Mouse (Mus musculus) olfactory bulb, adult 2 months (tissue): ENCODE results near the gene Gtf3c1. TPM values are rescaled to one million over a fixed set of nuclear protein-coding genes. Genes with fewer than 3 reads are reported as not detected.
"Not testable (repeated sequence)": the region's sequence is repeated elsewhere in the genome, so short reads cannot be mapped to it uniquely, and the experiment has no call there.

Experiments used
- H3K27ac ChIP-seq: fragments of 200-500 bp; 2 replicates; pipeline ENCODE4 v1.5.1; 2012; ENCODE audit warnings: low read depth, low read length; ENCODE audit not compliant: insufficient read depth
- H3K4me1 ChIP-seq: fragments of 200-500 bp; 2 replicates; pipeline ENCODE4 v1.6.1; 2012; ENCODE audit warnings: low read length; ENCODE audit not compliant: control insufficient read depth, insufficient read depth
- H3K4me3 ChIP-seq: fragments of 200-500 bp; 2 replicates; pipeline ENCODE4 v1.5.1; 2012; ENCODE audit warnings: mild to moderate bottlenecking, low read depth, low read length, moderate library complexity; ENCODE audit not compliant: insufficient read depth
- CTCF ChIP-seq: fragments of 200-500 bp; IDR thresholded peaks from 2 replicates; pipeline ENCODE4 v1.5.1; 2012; ENCODE audit warnings: low read depth, mild to moderate bottlenecking, low read length, moderate library complexity; ENCODE audit not compliant: insufficient read depth
- POLR2A ChIP-seq: fragments of 200-500 bp; IDR thresholded peaks from 2 replicates; pipeline ENCODE4 v1.6.1; 2012; ENCODE audit warnings: mild to moderate bottlenecking, low read depth, low read length, moderate library complexity; ENCODE audit not compliant: insufficient read depth
- WGBS: fragments of 180-500 bp; shearing (Covaris S2); methylation state at CpG from one replicate; pipeline ENCODE4 v1.1.7; 2018; 5-methylcytosine and 5-hydroxymethylcytosine counted together
- polyA plus RNA-seq: library from polyadenylated mRNA; stranded (reverse); fragments of >200 nt; gene quantifications from 2 replicates; pipeline ENCODE4 v1.2.4, GENCODE M21; 2012; ENCODE audit warnings: low replicate concordance; ENCODE audit not compliant: missing spikeins, insufficient read depth, insufficient read length

Gene Gtf3c1
- polyA plus RNA-seq, 1 experiment, result not detected

DNA sequence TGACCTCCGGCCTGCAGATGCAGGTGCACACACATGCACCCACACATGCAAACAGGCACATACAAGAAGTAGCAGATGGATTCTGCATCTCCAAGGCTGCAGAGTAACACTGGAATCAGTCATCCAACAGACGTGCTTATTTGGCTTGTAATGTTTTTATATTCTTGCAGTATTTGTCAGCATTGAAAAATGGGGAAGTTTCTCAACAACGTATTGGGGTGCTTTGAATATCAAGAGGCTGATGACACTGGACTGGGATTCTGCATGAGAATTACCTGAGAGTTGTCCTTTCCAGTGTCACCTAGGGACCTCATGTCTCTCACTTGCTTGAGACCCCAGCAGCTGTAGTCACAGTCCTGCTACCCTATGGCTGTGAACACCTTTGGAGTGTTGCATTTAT lies 7.2 kb upstream of the Gtf3c1 start:
- H3K27ac ChIP-seq, result no peak overlapping the region
- TF ChIP-seq POLR2A, result no peak
- no peak for TF ChIP-seq CTCF
- H3K4me1 ChIP-seq, result no peaks in the 10 kb centered on the region
- no peak overlapping the region for H3K4me3 ChIP-seq
- 85% methylated on average over 3 of the region's 3 CpGs for WGBS

DNA sequence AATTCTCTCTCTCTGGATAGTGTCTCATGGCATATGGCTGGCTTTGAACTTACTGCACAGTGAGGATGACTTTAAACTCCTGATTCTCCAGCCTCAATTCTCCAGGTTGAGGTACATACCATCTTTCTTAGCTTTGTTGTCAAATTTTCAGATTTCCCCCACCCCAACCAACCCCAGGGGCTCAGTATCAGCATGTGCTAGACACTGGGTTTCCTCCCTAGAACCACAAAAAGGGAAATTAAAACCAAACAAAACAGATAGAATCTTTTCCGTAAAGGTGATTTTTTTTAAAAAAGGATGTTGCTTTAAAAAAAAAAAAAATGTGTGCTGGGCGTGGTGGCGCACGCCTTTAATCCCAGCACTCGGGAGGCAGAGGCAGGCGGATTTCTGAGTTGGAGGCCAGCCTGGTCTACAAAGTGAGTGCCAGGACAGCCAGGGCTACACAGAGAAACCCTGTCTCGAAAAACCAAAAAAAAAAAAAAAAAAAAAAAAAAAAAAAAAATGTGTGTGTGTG lies 6.0 kb upstream of the Gtf3c1 start:
- H3K4me3 ChIP-seq, H3K4me1 ChIP-seq, H3K27ac ChIP-seq: not testable (repeated sequence)
- 91% methylated on average over 7 of the region's 7 CpGs for WGBS

GRCm38 (mm10) chr7:125708100-125708499 lies 520 bp upstream of the Gtf3c1 start:
- under 1% methylated on average over 15 of the region's 15 CpGs for WGBS
- Histone ChIP-seq H3K4me3 (peak overlapping the region; percentile 91), H3K4me1 (peaks cover 15% of the 10 kb centered on the region), H3K27ac (0 out of 2 replicates have a peak overlapping the region, but pooled peaks have one; percentile 52)
- TF ChIP-seq CTCF (no peak), POLR2A (no peak)

GRCm38 (mm10) chr7:125707186-125707585 lies 394 bp downstream of the Gtf3c1 start:
- H3K4me3 ChIP-seq, result peak overlapping the region; percentile 84
- WGBS, result under 1% methylated on average over 24 of the region's 24 CpGs
- H3K4me1 ChIP-seq, result peaks cover 15% of the 10 kb centered on the region
- no peak for TF ChIP-seq POLR2A
- TF ChIP-seq CTCF, result no peak
- peak overlapping the region; percentile 41; the same call in 1 of the 2 replicates for H3K27ac ChIP-seq

- H3K4me1 ChIP-seq, result peaks cover 13% of the 10 kb centered on the region
- H3K27ac ChIP-seq, result no peak overlapping the region
- no peak overlapping the region for H3K4me3 ChIP-seq
- TF ChIP-seq POLR2A (no peak), CTCF (no peak)
- 91% methylated on average over 1 of the region's 1 CpGs for WGBS
These were observed 4.8 kb downstream of the Gtf3c1 start for GRCm38 (mm10) chr7:125702791-125703190.

DNA sequence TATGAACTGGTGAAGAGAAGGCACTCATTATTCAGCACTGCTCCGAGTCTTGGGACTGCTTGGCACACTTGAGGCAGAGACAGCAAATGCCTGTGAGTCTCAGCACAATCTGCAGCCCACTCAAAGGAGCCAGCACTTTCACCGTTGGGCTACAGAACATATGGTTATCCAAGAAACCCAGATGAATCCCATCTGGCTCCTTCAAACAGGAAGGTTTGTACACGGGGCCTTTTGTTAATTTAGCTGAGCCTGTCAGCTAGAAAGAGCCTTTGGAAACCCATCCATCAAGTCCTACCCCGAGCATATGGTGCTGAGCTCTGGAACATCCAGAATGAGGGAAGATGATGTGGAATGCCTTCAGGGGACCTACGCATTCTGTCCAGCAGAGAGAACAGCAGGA lies 13.5 kb downstream of the Gtf3c1 start:
- no peak overlapping the region for H3K27ac ChIP-seq
- TF ChIP-seq POLR2A (no peak), CTCF (no peak)
- H3K4me3 ChIP-seq, result no peak overlapping the region
- 78% methylated on average over 5 of the region's 5 CpGs for WGBS
- no peaks in the 10 kb centered on the region for H3K4me1 ChIP-seq

DNA sequence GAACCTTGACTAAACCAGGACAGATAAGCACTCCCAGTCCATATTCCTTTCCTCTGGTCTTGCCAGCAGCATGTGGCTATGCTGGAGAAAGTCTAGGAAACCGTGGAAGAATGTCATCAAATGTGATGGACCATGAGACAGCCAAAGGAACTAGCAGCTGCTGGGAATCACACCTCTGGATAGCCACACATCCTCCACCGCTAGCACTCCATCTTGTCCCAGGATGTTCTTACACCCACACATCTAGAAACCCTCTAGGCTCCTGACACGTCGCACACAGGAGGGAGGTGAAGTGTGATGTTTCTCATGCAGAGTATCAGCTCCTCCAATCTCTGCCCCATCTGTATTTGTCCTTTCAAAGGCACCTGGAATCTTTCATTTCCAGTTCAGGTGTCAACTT lies 17.1 kb downstream of the Gtf3c1 start:
- H3K4me3 ChIP-seq, result no peak overlapping the region
- no peak overlapping the region for H3K27ac ChIP-seq
- TF ChIP-seq CTCF (no peak), POLR2A (no peak)
- 78% methylated on average over 4 of the region's 4 CpGs for WGBS
- no peaks in the 10 kb centered on the region for H3K4me1 ChIP-seq

GRCm38 (mm10) chr7:125679936-125680335 lies 27.6 kb downstream of the Gtf3c1 start:
- TF ChIP-seq POLR2A (no peak), CTCF (no peak)
- Histone ChIP-seq H3K4me1 (no peaks in the 10 kb centered on the region; the same call in 1 of the 2 replicates), H3K27ac (no peak overlapping the region), H3K4me3 (no peak overlapping the region)
- WGBS, result 63% methylated on average over 9 of the region's 9 CpGs

GRCm38 (mm10) chr7:125678756-125679155 lies 28.8 kb downstream of the Gtf3c1 start:
- Histone ChIP-seq H3K4me1 (no peaks in the 10 kb centered on the region; the same call in 1 of the 2 replicates), H3K27ac (no peak overlapping the region), H3K4me3 (no peak overlapping the region)
- WGBS, result 62% methylated on average over 8 of the region's 8 CpGs
- no peak for TF ChIP-seq CTCF
- TF ChIP-seq POLR2A, result no peak

DNA sequence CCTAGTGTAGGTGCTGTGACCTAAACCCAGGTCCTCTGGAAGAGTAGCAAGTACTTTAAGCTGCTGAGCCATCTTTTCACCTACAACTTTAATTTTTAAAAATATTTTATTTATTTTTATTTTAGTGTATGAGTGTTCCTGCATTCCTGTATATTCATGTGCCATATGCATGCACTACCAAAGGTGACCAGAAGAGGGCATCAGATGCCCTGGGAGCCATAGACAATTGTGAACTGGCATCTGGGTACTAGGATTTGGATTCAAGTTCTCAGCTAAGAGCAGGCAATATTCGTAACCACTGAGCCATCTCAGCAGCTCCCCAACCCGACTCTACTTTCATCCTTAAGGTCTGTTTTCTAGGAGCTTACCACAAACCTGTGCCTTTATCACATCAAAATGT lies 32.7 kb downstream of the Gtf3c1 start:
- Histone ChIP-seq H3K4me1 (no peaks in the 10 kb centered on the region; the same call in 1 of the 2 replicates), H3K4me3 (no peak overlapping the region), H3K27ac (no peak overlapping the region)
- WGBS, result 91% methylated on average over 2 of the region's 2 CpGs
- no peak for TF ChIP-seq CTCF
- no peak for TF ChIP-seq POLR2A
